Mouse (Mus musculus): ENCODE measurements around the gene Usp49. TPM values are rescaled to one million over a fixed set of nuclear protein-coding genes. Genes with fewer than 3 reads are reported as not detected.

Gene Usp49
- polyA plus RNA-seq, 1 experiment, result 2.5 TPM

- Histone ChIP-seq H3K79me2 (ENCODE audit: control insufficient read depth, insufficient read depth) (no peaks in the 10 kb centered on the region), H3K27me3 (ENCODE audit: control insufficient read depth, insufficient read depth, insufficient read length) (no peaks in the 10 kb centered on the region), H3K4me2 (ENCODE audit: low read depth) (peak within 1 kb of the TSS; percentile 93), H3K36me3 (ENCODE audit: control insufficient read depth, insufficient read depth) (no peaks in the 10 kb centered on the region), H3ac (ENCODE audit: control insufficient read depth, insufficient read length) (peak within 1 kb of the TSS; percentile 45), H3K4me3 (peak within 1 kb of the TSS; percentile 34)
- no peak for TF ChIP-seq USF1 (IDR thresholded peaks at IDR 0.05; ENCODE audit: low read depth)
- peak; percentile 61 for TF ChIP-seq POLR2A (IDR thresholded peaks at IDR 0.05; ENCODE audit: insufficient read length, low read depth)
- TF ChIP-seq MYOG (IDR thresholded peaks at IDR 0.05; ENCODE audit: control insufficient read depth in 1 of 3, insufficient read depth in 1 of 3, insufficient read length in 2 of 3, low read depth in 2 of 3), result peak in 1 of 3 experiments; percentile 20
- no peak for TF ChIP-seq MAX (IDR thresholded peaks at IDR 0.05; ENCODE audit: low read depth)
Observed at GRCm38 (mm10) chr17:47694503-47695336, 64.2 kb downstream of the Usp49 start, which contains the start of gene Prickle4. Gene Prickle4 (minus strand): TSS chr17:47694736.

- Histone ChIP-seq H3K4me2 (ENCODE audit: low read depth) (peak overlapping the region; percentile 73), H3ac (ENCODE audit: control insufficient read depth, insufficient read length) (peak overlapping the region; percentile 45), H3K79me2 (ENCODE audit: control insufficient read depth, insufficient read depth) (no peaks in the 10 kb centered on the region), H3K27me3 (ENCODE audit: control insufficient read depth, insufficient read depth, insufficient read length) (no peaks in the 10 kb centered on the region), H3K4me3 (peak overlapping the region; percentile 34), H3K36me3 (ENCODE audit: control insufficient read depth, insufficient read depth) (no peaks in the 10 kb centered on the region)
- no peak for TF ChIP-seq TCF12 (IDR thresholded peaks at IDR 0.05; ENCODE audit: insufficient read depth, poor library complexity, severe bottlenecking)
- no peak for TF ChIP-seq USF1 (IDR thresholded peaks at IDR 0.05; ENCODE audit: low read depth)
- TF ChIP-seq E2F4 (IDR thresholded peaks at IDR 0.05; ENCODE audit: insufficient read depth), result no peak
- no peak for TF ChIP-seq SRF (IDR thresholded peaks at IDR 0.05; ENCODE audit: control insufficient read depth, insufficient read length, low read depth)
- no peak for TF ChIP-seq TCF3 (IDR thresholded peaks at IDR 0.05; ENCODE audit: insufficient read length, low read depth)
- no peak for TF ChIP-seq POLR2AphosphoS2 (IDR thresholded peaks at IDR 0.05; ENCODE audit: insufficient read length, low read depth)
- no peak for TF ChIP-seq MAX (IDR thresholded peaks at IDR 0.05; ENCODE audit: low read depth)
- no peak for TF ChIP-seq CEBPB (IDR thresholded peaks at IDR 0.05; ENCODE audit: insufficient read depth, poor library complexity, severe bottlenecking)
- no peak for TF ChIP-seq MYOG (IDR thresholded peaks at IDR 0.05; ENCODE audit: control insufficient read depth in 1 of 3, insufficient read depth in 1 of 3, insufficient read length in 2 of 3, low read depth in 2 of 3)
- TF ChIP-seq POLR2A (IDR thresholded peaks at IDR 0.05; ENCODE audit: insufficient read length, low read depth), result no peak
- TF ChIP-seq MYOD1 (IDR thresholded peaks at IDR 0.05; ENCODE audit: control insufficient read depth in 1 of 3, insufficient read length in 2 of 3, low read depth in 2 of 3), result no peak
- no peak for TF ChIP-seq REST (IDR thresholded peaks at IDR 0.05; ENCODE audit: insufficient read depth, insufficient read length)
Observed at GRCm38 (mm10) chr17:47695337-47695710, 64.8 kb downstream of the Usp49 start.

- H3K79me2 ChIP-seq (ENCODE audit: control insufficient read depth, insufficient read depth), result no peaks in the 10 kb centered on the region
- H3K4me3 ChIP-seq, result no peak overlapping the region
- H3ac ChIP-seq (ENCODE audit: control insufficient read depth, insufficient read length), result no peak overlapping the region
- H3K4me2 ChIP-seq (ENCODE audit: low read depth), result no peak overlapping the region
- TF ChIP-seq USF1 (IDR thresholded peaks at IDR 0.05; ENCODE audit: low read depth) (no peak), TCF12 (IDR thresholded peaks at IDR 0.05; ENCODE audit: insufficient read depth, poor library complexity, severe bottlenecking) (no peak), MAX (IDR thresholded peaks at IDR 0.05; ENCODE audit: low read depth) (no peak), POLR2AphosphoS2 (IDR thresholded peaks at IDR 0.05; ENCODE audit: insufficient read length, low read depth) (no peak), MYOD1 (IDR thresholded peaks at IDR 0.05; ENCODE audit: control insufficient read depth in 1 of 3, insufficient read length in 2 of 3, low read depth in 2 of 3) (no peak)
- H3K36me3 ChIP-seq (ENCODE audit: control insufficient read depth, insufficient read depth), result no peaks in the 10 kb centered on the region
- no peaks in the 10 kb centered on the region for H3K27me3 ChIP-seq (ENCODE audit: control insufficient read depth, insufficient read depth, insufficient read length)
Observed at GRCm38 (mm10) chr17:47698156-47698555, 67.7 kb downstream of the Usp49 start.

- Histone ChIP-seq H3K36me3 (ENCODE audit: control insufficient read depth, insufficient read depth) (no peaks in the 10 kb centered on the region), H3K4me3 (no peak overlapping the region), H3ac (ENCODE audit: control insufficient read depth, insufficient read length) (no peak overlapping the region), H3K79me2 (ENCODE audit: control insufficient read depth, insufficient read depth) (no peaks in the 10 kb centered on the region), H3K27me3 (ENCODE audit: control insufficient read depth, insufficient read depth, insufficient read length) (no peaks in the 10 kb centered on the region), H3K4me2 (ENCODE audit: low read depth) (no peak overlapping the region)
- TF ChIP-seq E2F4 (IDR thresholded peaks at IDR 0.05; ENCODE audit: insufficient read depth) (no peak), USF1 (IDR thresholded peaks at IDR 0.05; ENCODE audit: low read depth) (no peak), POLR2AphosphoS2 (IDR thresholded peaks at IDR 0.05; ENCODE audit: insufficient read length, low read depth) (no peak), MYOG (IDR thresholded peaks at IDR 0.05; ENCODE audit: control insufficient read depth in 1 of 3, insufficient read depth in 1 of 3, insufficient read length in 2 of 3, low read depth in 2 of 3) (no peak), TCF12 (IDR thresholded peaks at IDR 0.05; ENCODE audit: insufficient read depth, poor library complexity, severe bottlenecking) (no peak), CEBPB (IDR thresholded peaks at IDR 0.05; ENCODE audit: insufficient read depth, poor library complexity, severe bottlenecking) (no peak), POLR2A (IDR thresholded peaks at IDR 0.05; ENCODE audit: insufficient read length, low read depth) (no peak), MAX (IDR thresholded peaks at IDR 0.05; ENCODE audit: low read depth) (no peak), TCF3 (IDR thresholded peaks at IDR 0.05; ENCODE audit: insufficient read length, low read depth) (no peak), REST (IDR thresholded peaks at IDR 0.05; ENCODE audit: insufficient read depth, insufficient read length) (no peak), MYOD1 (IDR thresholded peaks at IDR 0.05; ENCODE audit: control insufficient read depth in 1 of 3, insufficient read length in 2 of 3, low read depth in 2 of 3) (no peak), SRF (IDR thresholded peaks at IDR 0.05; ENCODE audit: control insufficient read depth, insufficient read length, low read depth) (no peak)
Observed at GRCm38 (mm10) chr17:47699055-47699454, 68.6 kb downstream of the Usp49 start.

- Histone ChIP-seq H3K27me3 (ENCODE audit: control insufficient read depth, insufficient read depth, insufficient read length) (no peaks in the 10 kb centered on the region), H3ac (ENCODE audit: control insufficient read depth, insufficient read length) (no peak overlapping the region), H3K79me2 (ENCODE audit: control insufficient read depth, insufficient read depth) (no peaks in the 10 kb centered on the region), H3K4me2 (ENCODE audit: low read depth) (no peak overlapping the region), H3K4me3 (no peak overlapping the region), H3K36me3 (ENCODE audit: control insufficient read depth, insufficient read depth) (no peaks in the 10 kb centered on the region)
- no peak for TF ChIP-seq MAX (IDR thresholded peaks at IDR 0.05; ENCODE audit: low read depth)
- TF ChIP-seq MYOD1 (IDR thresholded peaks at IDR 0.05; ENCODE audit: control insufficient read depth in 1 of 3, insufficient read length in 2 of 3, low read depth in 2 of 3), result no peak
- no peak for TF ChIP-seq POLR2A (IDR thresholded peaks at IDR 0.05; ENCODE audit: insufficient read length, low read depth)
- TF ChIP-seq MYOG (IDR thresholded peaks at IDR 0.05; ENCODE audit: control insufficient read depth in 1 of 3, insufficient read depth in 1 of 3, insufficient read length in 2 of 3, low read depth in 2 of 3), result no peak
- TF ChIP-seq CEBPB (IDR thresholded peaks at IDR 0.05; ENCODE audit: insufficient read depth, poor library complexity, severe bottlenecking), result no peak
- no peak for TF ChIP-seq REST (IDR thresholded peaks at IDR 0.05; ENCODE audit: insufficient read depth, insufficient read length)
- no peak for TF ChIP-seq TCF3 (IDR thresholded peaks at IDR 0.05; ENCODE audit: insufficient read length, low read depth)
Observed at GRCm38 (mm10) chr17:47701793-47702192, 71.3 kb downstream of the Usp49 start.

Measured in myocyte (in vitro differentiated cells).